Mouse (Mus musculus) urinary bladder, postnatal 25 days (tissue): ENCODE results near the gene Crisp1.

Experiments
- DNase-seq: peaks from one replicate; pipeline ENCODE4 v3.0.0; 2022; ENCODE audit warnings: low spot score

The Crisp1 gene

DNA sequence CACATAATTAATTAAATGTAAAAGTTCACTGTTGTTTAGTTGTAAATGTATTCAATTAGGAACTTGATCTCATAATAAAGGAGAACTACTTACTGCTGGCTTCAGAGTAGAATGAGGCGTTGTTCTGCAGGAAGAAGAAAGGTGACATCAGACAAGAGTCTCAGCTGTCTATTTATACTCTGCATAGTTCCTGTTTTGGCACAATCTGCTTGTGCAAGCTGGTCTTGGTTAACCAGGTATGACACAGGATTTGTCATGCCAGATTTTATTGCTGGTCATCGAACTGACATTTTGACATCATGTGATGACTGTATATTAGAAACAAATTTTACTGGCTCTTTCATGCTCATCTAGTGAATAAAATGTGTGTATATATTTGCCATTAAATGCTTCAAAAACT, at the start of gene Crisp1:
Gene Crisp1, minus strand, starts transcription at position 146 of the 400 bp plus-strand sequence.
- DNase-seq: no peak

GRCm38 (mm10) chr17:40342497-40343009, 23.5 kb upstream of the Crisp1 start:
- DNase-seq: no peak

GRCm38 (mm10) chr17:40285435-40285834, 33.6 kb downstream of the Crisp1 start:
- no peak for DNase-seq

GRCm38 (mm10) chr17:40275519-40275918, 43.5 kb downstream of the Crisp1 start:
- no peak for DNase-seq

GRCm38 (mm10) chr17:40274906-40275470, 44.0 kb downstream of the Crisp1 start:
- no peak for DNase-seq

DNA sequence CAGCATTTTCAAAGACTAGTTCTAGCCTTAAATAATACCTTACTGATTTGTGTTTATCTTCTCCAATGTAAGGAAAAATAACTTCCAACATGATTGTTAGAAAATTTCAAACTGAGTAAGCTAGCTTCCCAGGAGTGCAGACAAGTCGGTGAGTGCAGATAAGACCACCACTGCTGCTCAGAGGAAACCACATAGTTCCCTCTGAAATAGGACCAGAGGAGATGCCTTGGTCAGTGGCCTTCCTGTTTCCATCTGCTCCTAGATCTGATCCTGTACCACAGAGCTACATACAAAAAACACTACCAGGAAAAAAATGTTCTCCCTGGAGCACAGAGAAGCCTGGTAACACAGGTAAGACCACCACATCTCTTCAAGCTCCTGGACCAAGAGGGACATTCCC, 66.5 kb downstream of the Crisp1 start:
- no peak for DNase-seq
